Mouse (Mus musculus) intestine, postnatal 0 days (tissue): Measurements from ENCODE around the gene Pard3b. TPM values are rescaled to one million over a fixed set of nuclear protein-coding genes. Genes with fewer than 3 reads are reported as not detected.

Experiments
- ATAC-seq: fragments of 200-750 bp; cut with Nextera tagmentation; 2 replicates; pipeline ENCODE4 v1.8.0; 2017; ENCODE audit warnings: mild to moderate bottlenecking, moderate TSS enrichment, moderate library complexity
- H3K27ac ChIP-seq: fragments of 300-500 bp; sonication (generic); 2 replicates; pipeline ENCODE4 v1.5.1; 2014; ENCODE audit warnings: mild to moderate bottlenecking, low read depth, low read length, moderate library complexity
- H3K27me3 ChIP-seq: fragments of 300-500 bp; sonication (generic); replicated peaks from 2 replicates; pipeline ENCODE4 v1.6.1; 2014; ENCODE audit warnings: low read length, mixed read lengths; ENCODE audit not compliant: control insufficient read depth, insufficient read depth
- H3K36me3 ChIP-seq: fragments of 300-500 bp; sonication (generic); 2 replicates; pipeline ENCODE4 v1.6.1; 2014; ENCODE audit warnings: mild to moderate bottlenecking, moderate library complexity; ENCODE audit not compliant: control insufficient read depth, insufficient read depth
- H3K4me1 ChIP-seq: fragments of 300-500 bp; sonication (generic); replicated peaks from 2 replicates; pipeline ENCODE4 v1.6.1; 2014; ENCODE audit warnings: antibody characterized with exemption, low read length, mixed read lengths; ENCODE audit not compliant: control insufficient read depth, insufficient read depth
- H3K4me2 ChIP-seq: fragments of 300-500 bp; sonication (generic); replicated peaks from 2 replicates; pipeline ENCODE4 v1.6.1; 2014; ENCODE audit warnings: low read depth, mild to moderate bottlenecking, moderate library complexity
- H3K4me3 ChIP-seq: fragments of 300-500 bp; sonication (generic); 2 replicates; pipeline ENCODE4 v1.5.1; 2014; ENCODE audit warnings: low read depth, low read length
- H3K9ac ChIP-seq: fragments of 300-500 bp; sonication (generic); 2 replicates; pipeline ENCODE4 v1.6.1; 2014; ENCODE audit warnings: mild to moderate bottlenecking, low read depth, low read length
- H3K9me3 ChIP-seq: fragments of 300-500 bp; sonication (generic); 2 replicates; pipeline ENCODE4 v1.6.1; 2016; ENCODE audit warnings: mixed run types; ENCODE audit not compliant: control insufficient read depth
- CTCF ChIP-seq: sonication (generic); IDR thresholded peaks from 2 replicates; pipeline ENCODE4 v1.5.1; 2016; ENCODE audit warnings: low read depth, mild to moderate bottlenecking, control low read depth, antibody characterized with exemption, moderate library complexity
- WGBS: fragments of 180-500 bp; shearing (Covaris S2); extraction: QIAGEN DNeasy Blood & Tissue Kit; methylation state at CpG from one replicate; pipeline ENCODE4 v1.1.7; 2014; 5-methylcytosine and 5-hydroxymethylcytosine counted together
- polyA plus RNA-seq: library from polyadenylated mRNA; unstranded; fragments of >200 nt; fragmentation: Nextera tagmentation; extraction: Ambion mirVana; gene quantifications from 2 replicates; pipeline ENCODE4 v1.2.1, GENCODE M21; 2015

The Pard3b gene
- polyA plus RNA-seq, 1 experiment from 2014 or later: 17.2 TPM

- Histone ChIP-seq H3K27me3 (no peaks in the 10 kb centered on the region), H3K27ac (no peak overlapping the region), H3K9ac (no peak overlapping the region), H3K4me2 (no peak overlapping the region), H3K36me3 (no peaks in the 10 kb centered on the region; the same call in 1 of the 2 replicates), H3K4me3 (no peak overlapping the region), H3K4me1 (no peaks in the 10 kb centered on the region), H3K9me3 (no peaks in the 10 kb centered on the region)
- no peak for ATAC-seq
- WGBS: 89% methylated on average over 4 of the region's 4 CpGs
- no peak for TF ChIP-seq CTCF
Measured at GRCm38 (mm10) chr1:62548953-62549352, 910.3 kb downstream of the Pard3b start.

GRCm38 (mm10) chr1:62550546-62550945 lies 911.9 kb downstream of the Pard3b start:
- Histone ChIP-seq H3K27me3 (no peaks in the 10 kb centered on the region), H3K4me1 (no peaks in the 10 kb centered on the region), H3K36me3 (no peaks in the 10 kb centered on the region; the same call in 1 of the 2 replicates), H3K9me3 (no peaks in the 10 kb centered on the region), H3K27ac (no peak overlapping the region), H3K9ac (no peak overlapping the region), H3K4me2 (no peak overlapping the region), H3K4me3 (no peak overlapping the region)
- no peak for ATAC-seq
- WGBS: 59% methylated on average over 2 of the region's 2 CpGs
- no peak for TF ChIP-seq CTCF

DNA sequence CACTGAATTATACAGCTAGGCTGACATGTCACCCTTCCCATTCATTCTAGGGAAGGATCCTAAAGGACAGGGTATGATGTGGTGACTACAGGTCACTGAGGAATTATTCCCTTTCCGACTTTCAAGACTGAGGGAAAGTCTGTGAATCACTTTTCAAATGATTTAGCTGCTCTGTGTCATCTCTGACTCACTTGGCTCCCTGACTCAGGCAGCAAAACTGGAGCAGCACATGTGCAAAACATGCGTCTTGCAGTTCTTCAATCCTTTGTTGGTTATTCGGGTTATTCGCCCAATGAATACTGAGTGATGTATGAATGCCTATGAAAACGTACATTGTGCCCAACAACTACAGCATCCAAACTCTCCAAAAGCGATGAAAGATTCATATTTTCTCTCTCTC lies 912.9 kb downstream of the Pard3b start:
- ATAC-seq: no peak
- H3K27me3 ChIP-seq: no peaks in the 10 kb centered on the region
- no peak for TF ChIP-seq CTCF
- H3K36me3 ChIP-seq: no peaks in the 10 kb centered on the region; the same call in 1 of the 2 replicates
- no peak overlapping the region for H3K9ac ChIP-seq
- H3K4me2 ChIP-seq: no peak overlapping the region
- no peaks in the 10 kb centered on the region for H3K4me1 ChIP-seq
- H3K27ac ChIP-seq: no peak overlapping the region
- 81% methylated on average over 6 of the region's 6 CpGs for WGBS
- H3K4me3 ChIP-seq: no peak overlapping the region
- no peaks in the 10 kb centered on the region for H3K9me3 ChIP-seq

DNA sequence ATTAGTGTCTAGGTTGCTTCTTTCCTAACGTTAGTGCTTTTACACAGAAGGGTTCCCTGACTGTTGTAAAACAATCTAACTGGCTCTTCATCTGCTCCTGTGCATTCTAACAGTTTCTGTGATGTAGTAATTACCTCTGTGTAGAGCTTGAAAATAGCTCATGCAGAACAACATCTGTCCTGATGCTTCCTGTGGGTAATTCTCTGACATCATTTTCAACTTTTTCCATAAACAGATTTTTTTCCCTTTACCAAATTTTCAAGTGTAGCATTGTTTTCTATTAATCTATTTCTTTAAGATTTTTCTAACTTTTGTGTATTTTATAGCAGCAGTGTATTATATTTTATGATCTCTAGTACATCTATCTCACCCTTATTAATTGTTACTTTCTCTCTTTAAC lies 917.2 kb downstream of the Pard3b start:
- Histone ChIP-seq H3K4me3 (no peak overlapping the region), H3K4me1 (no peaks in the 10 kb centered on the region), H3K36me3 (no peaks in the 10 kb centered on the region), H3K9ac (no peak overlapping the region), H3K4me2 (no peak overlapping the region), H3K27me3 (no peaks in the 10 kb centered on the region), H3K27ac (no peak overlapping the region), H3K9me3 (no peaks in the 10 kb centered on the region)
- no peak for ATAC-seq
- WGBS: 50% methylated on average over 1 of the region's 1 CpGs
- TF ChIP-seq CTCF: no peak

DNA sequence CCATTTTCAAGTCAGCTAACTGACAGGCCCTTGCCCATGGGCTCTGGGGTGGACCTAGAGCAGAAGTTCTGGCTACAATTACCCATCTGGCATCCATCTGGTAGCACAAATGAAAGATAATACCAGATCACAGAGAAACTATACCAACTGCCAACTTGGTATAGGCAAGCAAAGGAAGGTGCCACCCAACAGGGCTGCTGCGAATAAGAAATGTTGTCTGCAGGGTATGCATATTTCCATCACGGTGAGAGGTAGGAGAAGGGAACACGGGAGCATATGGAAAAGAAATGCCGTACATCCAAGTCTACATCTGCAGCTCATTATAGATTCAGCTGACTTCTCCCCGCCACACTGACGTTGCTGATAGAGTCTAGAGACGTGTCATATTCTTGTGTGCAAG lies 924.4 kb downstream of the Pard3b start:
- ATAC-seq: no peak
- 97% methylated on average over 7 of the region's 7 CpGs for WGBS

DNA sequence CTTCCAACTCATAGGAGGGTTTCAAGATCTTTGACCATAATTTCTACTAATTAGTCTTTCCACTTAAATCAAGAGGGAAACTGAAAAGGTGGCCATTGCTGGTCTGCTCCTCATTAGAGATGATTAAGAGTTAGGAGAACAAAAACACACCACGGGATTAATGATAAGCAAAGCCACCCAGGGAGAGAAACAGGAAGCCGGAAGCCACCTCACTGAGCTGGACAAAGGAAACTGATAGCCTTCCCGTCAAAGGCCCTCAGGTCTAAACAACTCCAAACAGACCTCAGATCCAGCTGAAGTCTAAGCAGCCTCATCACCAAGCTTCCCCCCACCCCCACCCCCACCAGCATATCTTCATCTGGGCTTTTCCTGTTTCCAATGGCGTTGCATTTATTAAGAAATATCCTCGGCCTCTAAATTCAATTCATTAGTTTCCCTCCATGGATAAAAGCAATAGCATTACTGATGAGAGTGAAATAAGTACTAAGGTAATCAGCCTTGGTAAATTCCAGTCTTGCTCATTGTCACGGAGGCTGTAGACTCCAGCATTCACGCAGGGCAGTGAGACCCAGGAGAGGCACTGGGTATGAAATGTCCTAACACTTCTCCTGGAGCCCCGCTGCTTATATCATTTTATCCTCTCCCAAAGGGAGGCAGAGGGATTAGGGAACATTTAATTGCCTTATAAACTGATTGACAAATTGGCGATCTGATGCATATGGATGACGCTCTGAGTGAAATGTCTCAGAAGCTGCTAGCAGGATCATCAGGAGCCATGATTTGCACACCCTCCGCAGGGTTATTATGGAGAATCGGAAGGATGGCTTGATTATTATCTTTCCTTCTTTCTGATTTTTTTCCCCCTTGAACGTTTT lies 925.9 kb downstream of the Pard3b start:
- Histone ChIP-seq H3K9ac (no peak overlapping the region), H3K27me3 (no peaks in the 10 kb centered on the region), H3K27ac (no peak overlapping the region), H3K4me2 (no peak overlapping the region), H3K4me3 (no peak overlapping the region), H3K4me1 (no peaks in the 10 kb centered on the region), H3K9me3 (no peaks in the 10 kb centered on the region), H3K36me3 (no peaks in the 10 kb centered on the region)
- ATAC-seq: no peak
- 68% methylated on average over 13 of the region's 13 CpGs for WGBS
- TF ChIP-seq CTCF: no peak

More for the DNA sequence above, 924.4 kb downstream of the Pard3b start:
- H3K4me2 ChIP-seq: no peak overlapping the region
- TF ChIP-seq CTCF: no peak
- no peak overlapping the region for H3K9ac ChIP-seq
- no peaks in the 10 kb centered on the region for H3K27me3 ChIP-seq
- H3K27ac ChIP-seq: no peak overlapping the region
- no peaks in the 10 kb centered on the region for H3K9me3 ChIP-seq
- no peaks in the 10 kb centered on the region for H3K36me3 ChIP-seq
- no peak overlapping the region for H3K4me3 ChIP-seq
- no peaks in the 10 kb centered on the region for H3K4me1 ChIP-seq
